Mouse (Mus musculus): Measurements from ENCODE around the gene Ampd2. TPM values are rescaled to one million over a fixed set of nuclear protein-coding genes. Genes with fewer than 3 reads are reported as not detected.

Gene Ampd2
- total RNA-seq, 1 experiment: 58.1 TPM

- in situ Hi-C loops (cut with MboI; ENCODE audit: low sequenced_read_pairs in 2 of 2, unreplicated experiment in 2 of 2): no loop called here
- Histone ChIP-seq H3K36me3 (ENCODE audit: control insufficient read depth, insufficient read depth, low read length, poor library complexity, severe bottlenecking) (no peaks in the 10 kb centered on the region; the same call in 1 of the 2 replicates), H3K4me1 (ENCODE audit: control insufficient read depth in 2 of 2, insufficient read depth in 2 of 2, low read length in 2 of 2, poor library complexity in 1 of 2) (peaks cover 0 to 5% of the 10 kb centered on the region in 2 experiments; a peak in 1 of 4 replicates), H3K4me3 (ENCODE audit: insufficient read depth in 1 of 2, low read depth in 1 of 2, low read length in 2 of 2, poor library complexity in 1 of 2, severe bottlenecking in 1 of 2) (no peak overlapping the region), H3K9ac (ENCODE audit: insufficient read depth, low read depth, low read length, poor library complexity, severe bottlenecking) (no peak overlapping the region), H3K9me3 (ENCODE audit: control insufficient read depth, insufficient read depth, low read depth, low read length) (no peaks in the 10 kb centered on the region), H3K27ac (ENCODE audit: insufficient read depth, low read depth, low read length, poor library complexity, severe bottlenecking) (no peak overlapping the region)
- DNase-seq (ENCODE audit: low read depth, low spot score): no peak
- TF ChIP-seq HCFC1 (IDR thresholded peaks at IDR 0.05; ENCODE audit: borderline replicate concordance, insufficient read depth, low read length): no peak
- no peak for TF ChIP-seq ZNF384 (IDR thresholded peaks at IDR 0.05; ENCODE audit: low read depth, low read length)
- no peak for TF ChIP-seq ZC3H11A (IDR thresholded peaks at IDR 0.05; ENCODE audit: borderline replicate concordance, low read depth, low read length)
Observed at GRCm38 (mm10) chr3:108068826-108069225, 17.6 kb downstream of the Ampd2 start.

- DNase-seq (ENCODE audit: low read depth, low spot score): no peak
- Histone ChIP-seq H3K36me3 (ENCODE audit: control insufficient read depth, insufficient read depth, low read length, poor library complexity, severe bottlenecking) (no peaks in the 10 kb centered on the region; the same call in 1 of the 2 replicates), H3K4me3 (ENCODE audit: insufficient read depth in 1 of 2, low read depth in 1 of 2, low read length in 2 of 2, poor library complexity in 1 of 2, severe bottlenecking in 1 of 2) (no peak overlapping the region), H3K9me3 (ENCODE audit: control insufficient read depth, insufficient read depth, low read depth, low read length) (no peaks in the 10 kb centered on the region), H3K4me1 (ENCODE audit: control insufficient read depth in 2 of 2, insufficient read depth in 2 of 2, low read length in 2 of 2, poor library complexity in 1 of 2) (peaks cover 0 to 5% of the 10 kb centered on the region in 2 experiments; a peak in 1 of 4 replicates), H3K27ac (ENCODE audit: insufficient read depth, low read depth, low read length, poor library complexity, severe bottlenecking) (no peak overlapping the region), H3K9ac (ENCODE audit: insufficient read depth, low read depth, low read length, poor library complexity, severe bottlenecking) (no peak overlapping the region)
- in situ Hi-C loops (cut with MboI; ENCODE audit: low sequenced_read_pairs in 2 of 2, unreplicated experiment in 2 of 2): no loop called here
- TF ChIP-seq ZC3H11A (IDR thresholded peaks at IDR 0.05; ENCODE audit: borderline replicate concordance, low read depth, low read length): no peak
Observed at GRCm38 (mm10) chr3:108067370-108067934, 19.0 kb downstream of the Ampd2 start.

GRCm38 (mm10) chr3:108065551-108065950, 20.9 kb downstream of the Ampd2 start:
- Histone ChIP-seq H3K9ac (ENCODE audit: insufficient read depth, low read depth, low read length, poor library complexity, severe bottlenecking) (no peak overlapping the region), H3K27ac (ENCODE audit: insufficient read depth, low read depth, low read length, poor library complexity, severe bottlenecking) (no peak overlapping the region), H3K4me1 (ENCODE audit: control insufficient read depth in 2 of 2, insufficient read depth in 2 of 2, low read length in 2 of 2, poor library complexity in 1 of 2) (peaks cover 0 to 6% of the 10 kb centered on the region in 2 experiments; a peak in 1 of 4 replicates), H3K4me3 (ENCODE audit: insufficient read depth in 1 of 2, low read depth in 1 of 2, low read length in 2 of 2, poor library complexity in 1 of 2, severe bottlenecking in 1 of 2) (no peak overlapping the region), H3K9me3 (ENCODE audit: control insufficient read depth, insufficient read depth, low read depth, low read length) (no peaks in the 10 kb centered on the region), H3K36me3 (ENCODE audit: control insufficient read depth, insufficient read depth, low read length, poor library complexity, severe bottlenecking) (no peaks in the 10 kb centered on the region)
- TF ChIP-seq HCFC1 (IDR thresholded peaks at IDR 0.05; ENCODE audit: borderline replicate concordance, insufficient read depth, low read length): no peak
- TF ChIP-seq ZC3H11A (IDR thresholded peaks at IDR 0.05; ENCODE audit: borderline replicate concordance, low read depth, low read length): no peak
- TF ChIP-seq ZNF384 (IDR thresholded peaks at IDR 0.05; ENCODE audit: low read depth, low read length): no peak
- TF ChIP-seq CHD2 (IDR thresholded peaks at IDR 0.05; ENCODE audit: low read depth, low read length): no peak
- no peak for TF ChIP-seq MAFK (IDR thresholded peaks at IDR 0.05; ENCODE audit: insufficient read depth, low read depth, low read length)
- no peak for DNase-seq (ENCODE audit: low read depth, low spot score)
- in situ Hi-C loops (cut with MboI; ENCODE audit: low sequenced_read_pairs in 2 of 2, unreplicated experiment in 2 of 2): no loop called here

DNA sequence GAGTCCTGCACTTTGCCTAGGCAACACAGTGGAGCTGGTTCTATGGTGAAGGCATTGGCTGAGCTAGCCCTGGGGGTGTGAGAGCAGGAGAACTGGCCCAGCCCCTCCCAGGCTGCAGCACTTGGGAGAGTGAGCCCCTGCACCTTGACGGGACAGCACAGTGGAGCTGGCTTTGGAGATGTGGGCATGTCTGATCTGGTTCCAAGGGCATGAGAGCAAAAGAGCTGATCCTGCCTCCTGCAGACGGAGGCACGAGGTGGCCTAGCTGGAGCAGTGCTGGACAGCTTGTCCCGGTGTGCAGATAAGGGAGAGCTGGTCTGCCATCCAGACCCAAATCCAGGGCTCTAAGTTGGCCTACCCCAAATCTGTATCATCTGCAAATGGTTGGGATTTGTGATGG, 21.8 kb downstream of the Ampd2 start:
- H3K36me3 ChIP-seq (ENCODE audit: control insufficient read depth, insufficient read depth, low read length, poor library complexity, severe bottlenecking): no peaks in the 10 kb centered on the region
- TF ChIP-seq ZC3H11A (IDR thresholded peaks at IDR 0.05; ENCODE audit: borderline replicate concordance, low read depth, low read length): no peak
- no peak for TF ChIP-seq HCFC1 (IDR thresholded peaks at IDR 0.05; ENCODE audit: borderline replicate concordance, insufficient read depth, low read length)
- no peak for TF ChIP-seq MAFK (IDR thresholded peaks at IDR 0.05; ENCODE audit: insufficient read depth, low read depth, low read length)
- TF ChIP-seq ZNF384 (IDR thresholded peaks at IDR 0.05; ENCODE audit: low read depth, low read length): no peak
- no peak for TF ChIP-seq CHD2 (IDR thresholded peaks at IDR 0.05; ENCODE audit: low read depth, low read length)
- in situ Hi-C loops (cut with MboI; ENCODE audit: low sequenced_read_pairs in 2 of 2, unreplicated experiment in 2 of 2): no loop called here
- H3K9me3 ChIP-seq (ENCODE audit: control insufficient read depth, insufficient read depth, low read depth, low read length): no peaks in the 10 kb centered on the region
- no peak overlapping the region for H3K9ac ChIP-seq (ENCODE audit: insufficient read depth, low read depth, low read length, poor library complexity, severe bottlenecking)
- no peak overlapping the region for H3K4me3 ChIP-seq (ENCODE audit: insufficient read depth in 1 of 2, low read depth in 1 of 2, low read length in 2 of 2, poor library complexity in 1 of 2, severe bottlenecking in 1 of 2)
- H3K4me1 ChIP-seq (ENCODE audit: control insufficient read depth in 2 of 2, insufficient read depth in 2 of 2, low read length in 2 of 2, poor library complexity in 1 of 2): peaks cover 0 to 5% of the 10 kb centered on the region in 2 experiments; a peak in 1 of 4 replicates
- no peak overlapping the region for H3K27ac ChIP-seq (ENCODE audit: insufficient read depth, low read depth, low read length, poor library complexity, severe bottlenecking)
- no peak for DNase-seq (ENCODE audit: low read depth, low spot score)

DNA sequence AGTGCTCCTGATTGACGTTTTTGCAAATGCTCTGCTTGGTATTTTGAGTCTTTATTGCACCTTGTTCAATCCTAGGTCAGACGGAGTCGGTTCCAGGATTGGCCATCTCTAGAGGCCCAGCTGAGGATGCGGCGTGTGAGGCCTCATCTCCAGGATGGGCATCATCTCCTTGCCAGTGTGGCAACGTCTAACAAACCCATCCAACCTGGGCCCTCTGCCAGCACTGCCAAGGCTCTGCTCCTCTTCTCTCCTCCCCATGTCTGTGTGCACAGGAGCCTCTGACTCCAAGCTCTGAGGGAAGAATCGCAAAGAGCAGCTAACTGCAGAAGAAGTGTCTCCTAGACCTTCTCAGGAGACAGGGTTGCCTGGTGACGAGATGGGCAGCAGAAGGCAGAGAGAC, 23.8 kb downstream of the Ampd2 start:
- Histone ChIP-seq H3K27ac (ENCODE audit: insufficient read depth, low read depth, low read length, poor library complexity, severe bottlenecking) (no peak overlapping the region), H3K4me1 (ENCODE audit: control insufficient read depth in 2 of 2, insufficient read depth in 2 of 2, low read length in 2 of 2, poor library complexity in 1 of 2) (peaks cover 0 to 2% of the 10 kb centered on the region in 2 experiments; a peak in 1 of 4 replicates), H3K36me3 (ENCODE audit: control insufficient read depth, insufficient read depth, low read length, poor library complexity, severe bottlenecking) (no peaks in the 10 kb centered on the region), H3K9ac (ENCODE audit: insufficient read depth, low read depth, low read length, poor library complexity, severe bottlenecking) (no peak overlapping the region), H3K9me3 (ENCODE audit: control insufficient read depth, insufficient read depth, low read depth, low read length) (no peaks in the 10 kb centered on the region), H3K4me3 (ENCODE audit: insufficient read depth in 1 of 2, low read depth in 1 of 2, low read length in 2 of 2, poor library complexity in 1 of 2, severe bottlenecking in 1 of 2) (no peak overlapping the region)
- TF ChIP-seq ZC3H11A (IDR thresholded peaks at IDR 0.05; ENCODE audit: borderline replicate concordance, low read depth, low read length): no peak
- TF ChIP-seq HCFC1 (IDR thresholded peaks at IDR 0.05; ENCODE audit: borderline replicate concordance, insufficient read depth, low read length): no peak
- no peak for TF ChIP-seq CHD2 (IDR thresholded peaks at IDR 0.05; ENCODE audit: low read depth, low read length)
- no peak for TF ChIP-seq ZNF384 (IDR thresholded peaks at IDR 0.05; ENCODE audit: low read depth, low read length)
- no peak for DNase-seq (ENCODE audit: low read depth, low spot score)
- in situ Hi-C loops (cut with MboI; ENCODE audit: low sequenced_read_pairs in 2 of 2, unreplicated experiment in 2 of 2): no loop called here

All from ES-E14 (cell line).